Mouse (Mus musculus): ENCODE measurements around the gene Ttc28.

GRCm38 (mm10) chr5:111059140-111059921 is 179.7 kb downstream of the Ttc28 start:
- no peak for TF ChIP-seq GATA1 (IDR thresholded peaks at IDR 0.05; ENCODE audit: low read length)
- TF ChIP-seq TAL1 (IDR thresholded peaks at IDR 0.05; ENCODE audit: low read length), result no peak

Measured in erythroblast, embryonic 14.5 days (primary cell).